24 mouse cellular contexts compared by ENCODE assay signal in the genomic region with DNA sequence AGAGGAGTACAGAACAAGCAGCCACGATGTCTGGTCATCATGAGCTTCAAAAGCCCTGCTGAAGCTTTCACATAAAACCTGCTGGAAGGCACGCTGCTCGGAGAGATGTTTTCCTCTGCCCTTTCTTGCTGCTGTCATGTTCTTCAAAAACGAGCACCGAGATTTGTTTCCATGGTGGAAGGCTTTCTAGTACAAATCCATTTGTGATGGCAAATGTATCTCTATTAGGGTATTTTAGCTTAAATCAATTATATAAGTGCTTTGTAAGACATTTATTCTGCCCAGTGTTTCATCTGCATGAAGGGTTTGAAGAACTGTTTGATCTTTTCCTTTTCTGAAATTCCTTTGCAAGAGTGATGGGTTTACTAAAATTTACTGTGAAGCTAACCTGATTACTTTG.
DNase-seq lines count a peak whose midpoint lies in the region; ATAC-seq and TF ChIP-seq lines count a peak whose summit lies in the region.
"Had no signal": no experiment of that assay in that cellular context is flagged by ENCODE, and none has a peak within 500 bp of the region (broad histone marks: within the 10 kb centered on the region; RNA-seq: fewer than 3 reads in every experiment).

No protein-coding gene starts in this region.

- H3K4me2 ChIP-seq in midbrain, embryonic 14.5 days (ENCODE audit: low read length): no peak overlapping the region
- H3K4me2 ChIP-seq in midbrain, embryonic 13.5 days (replicated peaks): no peak overlapping the region
- no peak overlapping the region for H3K4me2 ChIP-seq in midbrain, embryonic 16.5 days (ENCODE audit: low read length)
- H3K4me2 ChIP-seq: embryonic facial prominence, embryonic 13.5 days; embryonic facial prominence, embryonic 15.5 days; forebrain, embryonic 12.5 days had no signal

- TF ChIP-seq POLR2A in brain, embryonic 14.5 days (IDR thresholded peaks at IDR 0.05; ENCODE audit: borderline replicate concordance, extremely low read depth, insufficient read depth, insufficient read length, poor library complexity, severe bottlenecking): no peak

- peak; percentile 21 for DNase-seq in midbrain, embryonic 14.5 days
- no peak for DNase-seq in midbrain, embryonic 10.5 days (ENCODE audit: low spot score)
- DNase-seq in brain, embryonic 14.5 days (ENCODE audit: low read depth): peak; percentile 16
- DNase-seq in liver: no peak
- no peak for DNase-seq in lung, postnatal 4 days
- DNase-seq: adrenal gland, adult 2 months; adrenal gland, postnatal 10 days; adrenal gland, postnatal 25 days; cerebellum, adult 11 months; cerebellum, adult 18-20 months; cerebellum, adult 8-10 months; cerebellum, adult 9-11 months; cerebellum, postnatal 14 days; cerebellum, postnatal 36 days; embryo, embryonic 11 days had no signal

- H3K4me3 ChIP-seq in midbrain, embryonic 14.5 days (replicated peaks; ENCODE audit: low read depth, low read length): no peak overlapping the region
- H3K4me3 ChIP-seq in midbrain, embryonic 13.5 days (replicated peaks): no peak overlapping the region
- H3K4me3 ChIP-seq in midbrain, embryonic 16.5 days (ENCODE audit: low read depth, low read length): no peak overlapping the region
- H3K4me3 ChIP-seq in midbrain, embryonic 10.5 days: no peak overlapping the region
- H3K4me3 ChIP-seq: embryonic facial prominence, embryonic 13.5 days; embryonic facial prominence, embryonic 15.5 days; erythroblast, embryonic 14.5 days; forebrain, embryonic 10.5 days; forebrain, embryonic 12.5 days had no signal

- ATAC-seq in midbrain, embryonic 14.5 days (ENCODE audit: low FRiP score, low TSS enrichment): no peak
- no peak for ATAC-seq in midbrain, embryonic 13.5 days
- ATAC-seq in midbrain, embryonic 16.5 days: peak; percentile 60
- ATAC-seq: forebrain, embryonic 14.5 days; forebrain, embryonic 16.5 days had no signal

- no peaks in the 10 kb centered on the region for H3K36me3 ChIP-seq in midbrain, embryonic 14.5 days (ENCODE audit: control insufficient read depth, insufficient read depth, low read length)
- H3K36me3 ChIP-seq in midbrain, embryonic 13.5 days: no peaks in the 10 kb centered on the region
- H3K36me3 ChIP-seq in midbrain, embryonic 16.5 days (ENCODE audit: control insufficient read depth, insufficient read depth, low read length): no peaks in the 10 kb centered on the region
- H3K36me3 ChIP-seq in midbrain, embryonic 10.5 days: no peaks in the 10 kb centered on the region
- H3K36me3 ChIP-seq: embryonic facial prominence, embryonic 13.5 days; embryonic facial prominence, embryonic 15.5 days; forebrain, embryonic 10.5 days; forebrain, embryonic 12.5 days had no signal

- H3K9me3 ChIP-seq in midbrain, embryonic 14.5 days (ENCODE audit: control insufficient read depth, low read length): no peaks in the 10 kb centered on the region
- H3K9me3 ChIP-seq in midbrain, embryonic 13.5 days: no peaks in the 10 kb centered on the region
- no peaks in the 10 kb centered on the region for H3K9me3 ChIP-seq in midbrain, embryonic 16.5 days (replicated peaks; ENCODE audit: control insufficient read depth, low read length, poor library complexity, severe bottlenecking)
- H3K9me3 ChIP-seq in midbrain, embryonic 10.5 days (replicated peaks): no peaks in the 10 kb centered on the region
- H3K9me3 ChIP-seq: embryonic facial prominence, embryonic 13.5 days; embryonic facial prominence, embryonic 15.5 days; forebrain, embryonic 10.5 days; forebrain, embryonic 12.5 days had no signal

- H3K27ac ChIP-seq in midbrain, embryonic 14.5 days (replicated peaks; ENCODE audit: low read depth, low read length): no peak overlapping the region
- H3K27ac ChIP-seq in midbrain, embryonic 13.5 days: no peak overlapping the region
- H3K27ac ChIP-seq in midbrain, embryonic 16.5 days (ENCODE audit: low read length): no peak overlapping the region
- no peak overlapping the region for H3K27ac ChIP-seq in midbrain, embryonic 10.5 days (replicated peaks)
- H3K27ac ChIP-seq: embryonic facial prominence, embryonic 13.5 days; embryonic facial prominence, embryonic 15.5 days; forebrain, embryonic 10.5 days; forebrain, embryonic 12.5 days had no signal

- no peak for TF ChIP-seq CTCF in brain, embryonic 14.5 days (IDR thresholded peaks at IDR 0.05; ENCODE audit: borderline replicate concordance, extremely low read depth, insufficient read depth, insufficient read length)

- no peaks in the 10 kb centered on the region for H3K4me1 ChIP-seq in midbrain, embryonic 14.5 days (ENCODE audit: control insufficient read depth, insufficient read depth, low read length)
- H3K4me1 ChIP-seq in midbrain, embryonic 13.5 days (replicated peaks): no peaks in the 10 kb centered on the region
- no peaks in the 10 kb centered on the region for H3K4me1 ChIP-seq in midbrain, embryonic 16.5 days (ENCODE audit: control insufficient read depth, insufficient read depth, low read length)
- no peaks in the 10 kb centered on the region; the same call in 1 of the 2 replicates for H3K4me1 ChIP-seq in midbrain, embryonic 10.5 days
- H3K4me1 ChIP-seq: embryonic facial prominence, embryonic 13.5 days; embryonic facial prominence, embryonic 15.5 days; forebrain, embryonic 10.5 days; forebrain, embryonic 12.5 days had no signal

- WGBS in midbrain, embryonic 14.5 days: 36% methylated on average over 5 of the region's 5 CpGs
- 42% methylated on average over 5 of the region's 5 CpGs for WGBS in midbrain, embryonic 13.5 days
- 29% methylated on average over 5 of the region's 5 CpGs for WGBS in midbrain, embryonic 16.5 days
- WGBS in midbrain, embryonic 10.5 days: 68% methylated on average over 5 of the region's 5 CpGs

- H3K9ac ChIP-seq in midbrain, embryonic 14.5 days (replicated peaks; ENCODE audit: low read length): no peak overlapping the region
- H3K9ac ChIP-seq in midbrain, embryonic 13.5 days (replicated peaks): no peak overlapping the region
- H3K9ac ChIP-seq in midbrain, embryonic 16.5 days (ENCODE audit: low read depth, low read length): no peak overlapping the region
- H3K9ac ChIP-seq: embryonic facial prominence, embryonic 13.5 days; embryonic facial prominence, embryonic 15.5 days; forebrain, embryonic 12.5 days had no signal

- no peaks in the 10 kb centered on the region for H3K27me3 ChIP-seq in midbrain, embryonic 14.5 days (ENCODE audit: control insufficient read depth, insufficient read depth, low read length)
- H3K27me3 ChIP-seq in midbrain, embryonic 13.5 days: no peaks in the 10 kb centered on the region
- no peaks in the 10 kb centered on the region for H3K27me3 ChIP-seq in midbrain, embryonic 16.5 days (ENCODE audit: control insufficient read depth, insufficient read depth, low read depth, low read length)
- H3K27me3 ChIP-seq in midbrain, embryonic 10.5 days (ENCODE audit: low read depth, poor library complexity, severe bottlenecking): no peaks in the 10 kb centered on the region
- H3K27me3 ChIP-seq: embryonic facial prominence, embryonic 13.5 days; embryonic facial prominence, embryonic 15.5 days; forebrain, embryonic 12.5 days had no signal

Comparison
In these comparisons a context has a peak if more than half of its experiments do, and no peak if none do; other contexts are left out.
1. DNase-seq: peak in midbrain, embryonic 14.5 days (single experiment) and brain, embryonic 14.5 days (single experiment); none in midbrain, embryonic 10.5 days (single experiment), liver (single experiment) and lung, postnatal 4 days (0 of 2).